Mouse (Mus musculus): ENCODE results near the gene Lamc2. TPM values are rescaled to one million over a fixed set of nuclear protein-coding genes. Genes with fewer than 3 reads are reported as not detected.
"Not testable (repeated sequence)": the region's sequence is repeated elsewhere in the genome, so short reads cannot be mapped to it uniquely, and the experiment has no call there.

Lamc2 gene
- total RNA-seq, 2 experiments from 2014 or later: 3.8 to 4.4 TPM

DNA sequence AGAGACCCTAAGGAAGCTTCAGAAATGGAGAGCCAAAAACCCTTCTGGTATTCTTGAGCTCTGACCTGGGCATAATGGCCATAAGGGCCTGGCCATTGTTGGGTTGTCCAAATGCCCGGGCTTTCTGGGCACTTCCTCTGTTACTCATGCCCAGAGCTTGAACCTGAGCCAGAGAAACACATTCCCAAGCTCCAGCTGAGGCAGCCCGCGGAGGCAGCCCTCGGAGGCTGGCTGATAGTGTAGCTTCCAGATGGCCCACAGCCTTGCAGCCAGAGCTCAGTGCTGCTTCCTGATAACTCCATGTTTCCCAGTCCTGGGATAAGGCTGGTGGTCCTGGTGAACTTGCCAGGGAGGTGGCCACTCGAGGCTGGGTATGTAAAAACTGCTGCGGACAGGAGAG lies 102.1 kb downstream of the Lamc2 start:
- no peak for DNase-seq
- intact Hi-C loops (cut with DNase I): no loop called here
- Histone ChIP-seq H3K4me3 (no peak overlapping the region), H3K27ac (no peak overlapping the region)
- TF ChIP-seq CTCF (IDR thresholded peaks at IDR 0.05): no peak

DNA sequence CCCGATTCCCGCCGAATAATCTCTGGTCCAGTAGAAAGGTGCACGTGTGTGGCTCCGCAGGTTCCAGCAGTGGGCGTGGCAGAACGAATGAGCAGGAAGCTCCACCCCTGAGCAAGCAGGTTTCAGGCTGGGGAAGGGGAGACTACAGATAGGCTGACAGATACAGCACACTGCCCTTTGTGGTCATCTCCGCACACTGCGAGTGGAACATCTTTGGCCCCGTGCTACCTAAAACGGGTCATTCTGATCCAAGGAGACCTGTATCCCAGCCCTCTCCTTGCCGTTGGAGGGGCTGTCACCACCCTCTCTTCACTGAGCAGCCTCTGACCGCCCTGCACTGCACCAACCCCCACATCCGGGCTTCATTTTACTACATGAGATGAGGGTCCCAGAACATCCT lies 103.0 kb downstream of the Lamc2 start:
- H3K27ac ChIP-seq; DNase-seq; intact Hi-C loops (cut with DNase I): not testable (repeated sequence)

GRCm38 (mm10) chr1:153075955-153076354 lies 110.3 kb downstream of the Lamc2 start:
- intact Hi-C loops (cut with DNase I): no loop called here
- TF ChIP-seq CTCF (IDR thresholded peaks at IDR 0.05): no peak
- H3K4me3 ChIP-seq: no peak overlapping the region
- no peak for DNase-seq
- no peak overlapping the region for H3K27ac ChIP-seq

More for the DNA sequence above, 103.0 kb downstream of the Lamc2 start:
- not testable (repeated sequence) for H3K4me3 ChIP-seq

DNA sequence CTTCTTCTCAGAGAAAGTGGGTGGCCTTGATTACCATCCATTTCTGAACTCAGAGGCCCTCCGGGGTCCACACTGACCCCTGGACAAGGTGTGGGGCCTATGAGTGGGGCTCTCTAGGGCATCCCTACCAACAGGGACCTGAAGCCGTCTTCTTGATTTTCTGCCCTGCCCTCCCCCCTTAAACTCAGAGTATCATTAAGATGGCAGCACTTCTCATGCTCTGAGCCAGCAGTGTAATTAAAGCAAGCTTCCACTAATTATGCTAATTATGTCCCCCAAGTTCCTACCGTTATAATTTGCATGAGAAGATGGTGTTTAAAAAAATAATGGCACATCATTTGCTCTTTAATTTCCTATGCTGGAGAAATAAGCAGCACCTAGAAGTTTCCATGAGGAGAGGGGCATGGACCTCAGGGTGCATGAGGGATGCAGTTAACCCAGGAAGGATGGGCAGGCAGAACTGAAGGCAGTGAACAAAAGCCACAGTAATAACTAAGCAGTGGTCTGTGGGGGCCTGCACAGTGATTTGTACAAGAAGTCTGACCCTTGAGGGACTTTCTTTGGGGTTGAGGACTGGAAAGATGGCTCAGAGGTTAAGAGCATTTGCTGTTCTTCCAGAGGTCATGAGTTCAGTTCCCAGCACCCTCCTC lies 111.0 kb downstream of the Lamc2 start:
- no peak for TF ChIP-seq CTCF (IDR thresholded peaks at IDR 0.05)
- DNase-seq: no peak
- Histone ChIP-seq H3K4me3 (no peak overlapping the region), H3K27ac (no peak overlapping the region)
- intact Hi-C loops (cut with DNase I): no loop called here

- no peak overlapping the region for H3K4me3 ChIP-seq
- H3K27ac ChIP-seq: no peak overlapping the region
- intact Hi-C loops (cut with DNase I): no loop called here
- DNase-seq: no peak
- no peak for TF ChIP-seq CTCF (IDR thresholded peaks at IDR 0.05)
Observed at GRCm38 (mm10) chr1:153073441-153073840, 112.8 kb downstream of the Lamc2 start.

Other genes starting within 250 kb of the Lamc2 start
- gene Nmnat2, start 231.5 kb downstream of the Lamc2 start, total RNA-seq (2021): under 1 TPM; 0.28 TPM
- 10 to 100 TPM; 67.7 to 71.6 TPM for gene Lamc1, start 146.3 kb upstream of the Lamc2 start, total RNA-seq (2021)
- not detected for gene Shcbp1l, start 238.7 kb upstream of the Lamc2 start, total RNA-seq (2021)